Mouse (Mus musculus) E14TG2a.4 (cell line): Measurements from ENCODE around the gene Sar1b.

Experiments
- H3K27me3 ChIP-seq: 2 replicates; pipeline ENCODE4 v1.6.1; 2014; ENCODE audit warnings: low read length, control low read depth; ENCODE audit not compliant: insufficient read depth
- H3K36me3 ChIP-seq: 2 replicates; pipeline ENCODE4 v1.6.1; 2014; ENCODE audit warnings: low read length, control low read depth; ENCODE audit not compliant: insufficient read depth
- H3K4me1 ChIP-seq: replicated peaks from 2 replicates; pipeline ENCODE4 v1.6.1; 2014; ENCODE audit warnings: low read depth, low read length, control low read depth
- H3K4me3 ChIP-seq: replicated peaks from 2 replicates; pipeline ENCODE4 v1.5.1; 2014; ENCODE audit warnings: mild to moderate bottlenecking, low read length
- H3K9me3 ChIP-seq: 2 replicates; pipeline ENCODE4 v1.6.1; 2014; ENCODE audit warnings: low read length, control low read depth
- CTCF ChIP-seq: conservative IDR thresholded peaks from 2 replicates; pipeline ENCODE4 v1.5.1; 2014; ENCODE audit warnings: low read length
- NANOG ChIP-seq: IDR thresholded peaks from 2 replicates; pipeline ENCODE4 v1.6.1; 2014; ENCODE audit warnings: borderline replicate concordance, low read length, mixed read lengths
- POU5F1 ChIP-seq: IDR thresholded peaks from 2 replicates; pipeline ENCODE4 v1.6.1; 2014; ENCODE audit warnings: low read length, borderline replicate concordance

Sar1b gene

DNA sequence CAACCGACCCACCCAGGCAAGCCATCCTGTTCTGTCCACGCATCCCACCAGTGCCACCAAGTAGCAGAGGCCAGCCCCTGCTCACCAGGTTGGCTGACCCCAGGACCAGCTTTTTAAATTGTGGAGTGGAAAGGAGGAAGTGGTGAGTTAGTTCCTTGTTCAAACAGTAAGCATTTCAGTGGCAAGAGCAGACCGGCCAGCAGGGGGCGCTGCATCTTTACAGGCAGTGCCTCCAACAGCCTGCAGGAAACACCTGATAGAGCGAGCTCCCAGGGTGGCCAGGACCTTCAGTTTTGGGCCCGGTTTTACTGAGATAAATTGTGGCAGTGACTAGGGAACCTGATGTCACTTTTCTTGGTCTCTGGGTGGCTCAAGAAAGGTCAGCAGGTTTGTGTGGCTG is 54.3 kb downstream of the Sar1b start:
- Histone ChIP-seq H3K4me1 (peaks cover 63% of the 10 kb centered on the region), H3K27me3 (no peaks in the 10 kb centered on the region), H3K36me3 (peaks cover 85% of the 10 kb centered on the region), H3K4me3 (no peak overlapping the region), H3K9me3 (no peaks in the 10 kb centered on the region)
- no peak for TF ChIP-seq POU5F1
- TF ChIP-seq CTCF = peak; percentile 93

DNA sequence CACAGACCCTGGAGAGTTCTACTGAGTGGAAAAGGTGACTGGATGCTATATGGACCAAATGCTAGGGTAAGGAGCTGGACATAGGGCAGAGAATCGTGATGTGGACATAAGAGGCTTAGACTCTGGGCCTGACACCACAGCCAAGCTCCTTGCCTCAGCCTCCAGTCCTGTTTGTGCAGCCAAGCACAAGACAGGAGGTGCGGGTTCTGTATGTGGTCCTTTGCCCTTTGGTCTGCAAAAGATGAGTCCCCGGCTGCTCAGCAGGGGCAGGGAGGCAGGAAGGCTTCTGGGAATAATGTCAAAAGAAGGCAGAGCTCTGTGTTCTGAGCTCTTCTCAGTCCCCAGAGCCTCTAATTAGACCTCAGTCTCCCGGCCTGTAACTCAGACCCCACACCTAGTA is 55.4 kb downstream of the Sar1b start:
- Histone ChIP-seq H3K27me3 (no peaks in the 10 kb centered on the region), H3K9me3 (no peaks in the 10 kb centered on the region), H3K4me1 (peaks cover 74% of the 10 kb centered on the region), H3K4me3 (no peak overlapping the region), H3K36me3 (peaks cover 87% of the 10 kb centered on the region)
- TF ChIP-seq POU5F1 = no peak
- no peak for TF ChIP-seq NANOG
- no peak for TF ChIP-seq CTCF

DNA sequence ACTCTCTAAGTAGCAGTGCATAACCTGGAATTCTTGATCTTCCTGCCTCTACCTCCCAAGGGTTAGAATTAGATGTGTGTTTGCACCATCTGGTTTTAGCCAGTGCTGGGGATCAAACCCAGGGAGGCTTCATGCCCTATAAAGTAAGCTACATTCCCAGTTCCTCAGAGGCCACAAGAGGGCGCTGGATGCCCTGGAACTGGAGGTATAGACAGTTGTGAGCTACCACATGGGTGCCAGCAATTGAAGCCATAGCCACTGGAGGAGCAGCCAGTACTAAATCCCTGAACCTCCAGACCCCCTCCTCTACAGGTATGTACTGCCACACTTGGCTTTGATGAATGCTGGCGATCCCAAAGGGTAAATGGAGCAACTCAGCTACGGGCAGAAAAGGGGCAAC is 56.5 kb downstream of the Sar1b start:
- peaks cover 89% of the 10 kb centered on the region for H3K36me3 ChIP-seq
- no peak overlapping the region for H3K4me3 ChIP-seq
- no peaks in the 10 kb centered on the region for H3K9me3 ChIP-seq
- TF ChIP-seq CTCF = peak; percentile 84
- no peak for TF ChIP-seq POU5F1
- no peaks in the 10 kb centered on the region for H3K27me3 ChIP-seq
- H3K4me1 ChIP-seq = peaks cover 81% of the 10 kb centered on the region

- Histone ChIP-seq H3K4me1 (peaks cover 85% of the 10 kb centered on the region), H3K36me3 (peaks cover 89% of the 10 kb centered on the region), H3K27me3 (no peaks in the 10 kb centered on the region), H3K9me3 (no peaks in the 10 kb centered on the region), H3K4me3 (no peak overlapping the region)
- TF ChIP-seq NANOG (no peak), CTCF (peak; percentile 85)
Measured at GRCm38 (mm10) chr11:51820861-51821260, 57.4 kb downstream of the Sar1b start.

DNA sequence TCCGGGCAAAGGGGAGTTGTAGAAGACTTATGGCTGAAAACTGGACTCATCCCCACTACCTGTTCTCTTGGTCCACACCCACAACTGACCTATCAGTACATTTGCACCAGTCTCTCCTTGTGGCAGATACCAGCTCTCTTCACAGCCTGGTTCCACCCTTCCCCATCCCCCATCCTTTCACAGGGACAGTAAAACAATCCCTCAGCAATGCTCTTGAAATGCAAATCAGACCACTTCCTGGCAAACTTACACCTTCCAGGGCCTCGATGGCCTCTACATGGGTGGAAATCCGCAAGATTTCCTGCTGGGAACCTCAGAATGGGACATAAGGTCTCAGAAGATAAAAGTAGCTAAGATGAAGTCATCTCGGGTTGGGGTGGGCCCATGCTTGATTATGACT is 59.2 kb downstream of the Sar1b start:
- no peaks in the 10 kb centered on the region for H3K9me3 ChIP-seq
- H3K4me1 ChIP-seq = peaks cover 70% of the 10 kb centered on the region
- 0 out of 2 replicates have a peak, but pooled peaks have one; percentile 29 for TF ChIP-seq NANOG
- TF ChIP-seq POU5F1 = 0 out of 2 replicates have a peak, but pooled peaks have one; percentile 6
- TF ChIP-seq CTCF = no peak
- H3K27me3 ChIP-seq = no peaks in the 10 kb centered on the region
- H3K4me3 ChIP-seq = peak overlapping the region; percentile 37
- H3K36me3 ChIP-seq = peaks cover 91% of the 10 kb centered on the region

DNA sequence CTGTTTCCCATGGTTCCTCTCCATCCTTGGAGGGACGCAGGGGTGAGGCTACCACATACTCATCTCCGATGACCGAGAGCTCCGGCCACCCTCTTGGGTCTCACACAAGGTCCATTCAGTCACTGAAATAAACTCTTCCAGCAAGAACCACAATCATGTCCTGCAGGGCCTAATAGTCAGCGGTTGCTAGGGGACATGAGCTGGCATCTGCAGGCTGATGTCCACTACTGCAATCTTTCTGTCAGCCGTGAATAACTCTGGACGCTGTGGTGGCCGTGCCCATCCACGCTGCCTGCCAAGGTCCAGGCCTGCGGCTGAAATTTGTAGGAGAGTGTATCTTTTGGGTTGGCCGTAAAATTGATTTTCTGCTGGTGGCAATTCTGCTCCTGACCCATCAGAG is 59.8 kb downstream of the Sar1b start:
- Histone ChIP-seq H3K36me3 (peaks cover 91% of the 10 kb centered on the region), H3K27me3 (no peaks in the 10 kb centered on the region), H3K4me1 (peaks cover 65% of the 10 kb centered on the region), H3K4me3 (peak overlapping the region; percentile 37), H3K9me3 (no peaks in the 10 kb centered on the region)
- no peak for TF ChIP-seq NANOG
- no peak for TF ChIP-seq POU5F1
- TF ChIP-seq CTCF = no peak

DNA sequence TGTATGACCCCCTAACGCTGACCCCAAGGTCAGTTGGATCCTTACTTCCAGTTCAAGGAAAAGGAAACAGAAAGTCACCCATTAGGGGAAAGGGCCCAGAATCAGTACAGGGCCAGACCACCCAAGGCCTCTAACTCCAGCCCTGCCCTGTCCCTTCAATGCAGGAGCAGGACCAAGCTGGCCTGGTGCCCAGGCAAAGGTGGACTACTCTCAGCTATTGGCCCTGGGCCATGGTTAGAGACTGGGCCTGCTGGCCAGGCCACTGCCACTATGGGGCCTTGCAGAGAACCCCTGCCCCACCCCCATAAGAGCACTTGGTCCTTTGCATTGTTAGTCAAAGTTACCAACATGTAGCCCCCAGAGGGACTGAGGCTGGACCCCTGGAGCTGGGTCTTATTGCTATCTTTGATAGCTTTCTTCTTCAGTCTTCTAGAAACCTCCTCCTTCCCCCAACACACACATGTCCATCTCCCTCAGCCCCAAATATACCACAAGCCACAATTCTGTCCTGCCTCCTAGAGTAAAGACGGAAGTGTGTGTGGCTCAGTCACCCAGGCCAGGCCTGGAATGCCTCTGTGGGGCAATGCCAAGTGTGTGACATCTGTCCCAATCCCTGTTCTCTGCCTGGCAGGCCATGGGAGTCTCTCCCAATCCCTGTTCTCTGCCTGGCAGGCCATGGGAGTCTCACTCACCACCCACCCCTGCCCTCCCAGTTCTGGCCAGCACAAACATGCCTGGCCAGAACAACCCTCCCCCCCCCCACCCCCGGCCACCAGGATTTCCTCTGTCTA is 60.7 kb downstream of the Sar1b start:
- no peaks in the 10 kb centered on the region for H3K9me3 ChIP-seq

DNA sequence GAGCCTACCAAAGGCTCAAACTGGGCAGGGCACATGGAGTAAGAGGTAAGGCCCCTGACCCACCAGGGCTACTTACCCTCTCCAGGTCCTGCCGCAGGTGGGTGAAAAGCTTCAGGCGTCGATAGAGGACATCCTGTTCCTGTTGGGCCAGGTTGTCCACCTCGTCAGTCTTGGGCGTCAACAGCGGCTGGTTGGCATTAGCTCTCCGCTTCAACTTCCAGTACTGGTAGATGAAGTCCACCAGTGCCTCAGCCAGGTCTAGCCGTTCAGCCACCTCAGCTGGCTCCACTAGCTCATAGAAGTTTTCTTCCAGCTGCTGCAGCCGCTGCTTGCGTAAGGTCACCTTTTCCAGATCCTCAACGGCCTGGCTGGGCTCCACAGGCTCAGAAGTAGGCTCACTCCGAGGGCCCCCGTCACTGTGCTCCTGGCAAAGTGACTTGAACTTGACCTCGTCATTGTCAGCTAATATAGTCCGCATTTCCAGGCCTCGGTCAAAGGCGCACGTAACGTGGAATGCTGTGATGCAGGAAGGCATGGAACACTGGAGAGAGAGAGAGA is 61.5 kb downstream of the Sar1b start:
- no peaks in the 10 kb centered on the region for H3K9me3 ChIP-seq
- peaks cover 90% of the 10 kb centered on the region for H3K36me3 ChIP-seq
- TF ChIP-seq POU5F1 (no peak), NANOG (no peak), CTCF (no peak)

More for the DNA sequence above, 60.7 kb downstream of the Sar1b start:
- H3K4me3 ChIP-seq = peak overlapping the region; percentile 20; the same call in 1 of the 2 replicates
- H3K4me1 ChIP-seq = peaks cover 59% of the 10 kb centered on the region
- TF ChIP-seq POU5F1 = no peak
- no peak for TF ChIP-seq CTCF
- TF ChIP-seq NANOG = no peak
- H3K36me3 ChIP-seq = peaks cover 90% of the 10 kb centered on the region
- H3K27me3 ChIP-seq = no peaks in the 10 kb centered on the region

More for the DNA sequence above, 61.5 kb downstream of the Sar1b start:
- Histone ChIP-seq H3K4me3 (no peak overlapping the region), H3K27me3 (no peaks in the 10 kb centered on the region), H3K4me1 (peaks cover 59% of the 10 kb centered on the region)
